Mouse (Mus musculus): ENCODE data around the gene Cdh20. TPM values are rescaled to one million over a fixed set of nuclear protein-coding genes. Genes with fewer than 3 reads are reported as not detected.
A peak's percentile ranks its signal among the peaks of the same experiment; 100 is the strongest.

Cdh20 gene
- polyA plus RNA-seq, 1 experiment from 2014 or later: 0.97 TPM

GRCm38 (mm10) chr1:104986222-104986973 lies 218.1 kb downstream of the Cdh20 start:
- no peaks in the 10 kb centered on the region for H3K36me3 ChIP-seq (ENCODE audit: control insufficient read depth, insufficient read depth, low read length)
- H3K4me2 ChIP-seq (replicated peaks; ENCODE audit: low read depth, low read length): no peak overlapping the region
- no peak overlapping the region for H3K4me3 ChIP-seq (ENCODE audit: low read depth, low read length)
- no peak overlapping the region for H3K9ac ChIP-seq (ENCODE audit: low read depth, low read length)
- H3K9me3 ChIP-seq (ENCODE audit: control insufficient read depth, low read length): no peaks in the 10 kb centered on the region
- no peak overlapping the region for H3K27ac ChIP-seq (ENCODE audit: low read depth, low read length)
- peak; percentile 82 for DNase-seq (ENCODE audit: low spot score)
- WGBS: 38% methylated on average over 5 of the region's 5 CpGs
- peak; percentile 60; the same call in 1 of the 2 replicates for ATAC-seq (ENCODE audit: low FRiP score)
- H3K27me3 ChIP-seq (ENCODE audit: control insufficient read depth, insufficient read depth, low read length): no peaks in the 10 kb centered on the region
- no peaks in the 10 kb centered on the region for H3K4me1 ChIP-seq (replicated peaks; ENCODE audit: control insufficient read depth, insufficient read depth, low read length)

GRCm38 (mm10) chr1:104987526-104987925 lies 219.2 kb downstream of the Cdh20 start:
- WGBS: 89% methylated on average over 16 of the region's 16 CpGs
- H3K4me3 ChIP-seq (ENCODE audit: low read depth, low read length): no peak overlapping the region
- no peaks in the 10 kb centered on the region for H3K4me1 ChIP-seq (replicated peaks; ENCODE audit: control insufficient read depth, insufficient read depth, low read length)
- H3K9ac ChIP-seq (ENCODE audit: low read depth, low read length): no peak overlapping the region
- ATAC-seq (ENCODE audit: low FRiP score): no peak
- DNase-seq (ENCODE audit: low spot score): no peak
- H3K4me2 ChIP-seq (replicated peaks; ENCODE audit: low read depth, low read length): no peak overlapping the region
- no peak overlapping the region for H3K27ac ChIP-seq (ENCODE audit: low read depth, low read length)
- no peaks in the 10 kb centered on the region for H3K27me3 ChIP-seq (ENCODE audit: control insufficient read depth, insufficient read depth, low read length)
- H3K36me3 ChIP-seq (ENCODE audit: control insufficient read depth, insufficient read depth, low read length): no peaks in the 10 kb centered on the region
- H3K9me3 ChIP-seq (ENCODE audit: control insufficient read depth, low read length): no peaks in the 10 kb centered on the region

GRCm38 (mm10) chr1:104992441-104992840 lies 224.1 kb downstream of the Cdh20 start:
- Histone ChIP-seq H3K36me3 (ENCODE audit: control insufficient read depth, insufficient read depth, low read length) (no peaks in the 10 kb centered on the region), H3K9me3 (ENCODE audit: control insufficient read depth, low read length) (no peaks in the 10 kb centered on the region), H3K9ac (ENCODE audit: low read depth, low read length) (no peak overlapping the region), H3K4me3 (ENCODE audit: low read depth, low read length) (no peak overlapping the region), H3K4me2 (replicated peaks; ENCODE audit: low read depth, low read length) (no peak overlapping the region), H3K27ac (ENCODE audit: low read depth, low read length) (no peak overlapping the region), H3K27me3 (ENCODE audit: control insufficient read depth, insufficient read depth, low read length) (no peaks in the 10 kb centered on the region), H3K4me1 (replicated peaks; ENCODE audit: control insufficient read depth, insufficient read depth, low read length) (no peaks in the 10 kb centered on the region)
- DNase-seq (ENCODE audit: low spot score): no peak
- ATAC-seq (ENCODE audit: low FRiP score): no peak

- Histone ChIP-seq H3K4me3 (ENCODE audit: low read depth, low read length) (peak overlapping the region; percentile 42), H3K27ac (ENCODE audit: low read depth, low read length) (no peak overlapping the region), H3K4me1 (replicated peaks; ENCODE audit: control insufficient read depth, insufficient read depth, low read length) (no peaks in the 10 kb centered on the region), H3K4me2 (replicated peaks; ENCODE audit: low read depth, low read length) (peak overlapping the region; percentile 74), H3K27me3 (ENCODE audit: control insufficient read depth, insufficient read depth, low read length) (no peaks in the 10 kb centered on the region), H3K36me3 (ENCODE audit: control insufficient read depth, insufficient read depth, low read length) (no peaks in the 10 kb centered on the region), H3K9ac (ENCODE audit: low read depth, low read length) (peak overlapping the region; percentile 74), H3K9me3 (ENCODE audit: control insufficient read depth, low read length) (no peaks in the 10 kb centered on the region)
- ATAC-seq (ENCODE audit: low FRiP score): peak; percentile 84
- peak; percentile 66 for DNase-seq (ENCODE audit: low spot score)
- WGBS: 10% methylated on average over 48 of the region's 51 CpGs
Measured at GRCm38 (mm10) chr1:104993905-104994611, 225.7 kb downstream of the Cdh20 start.

- H3K4me3 ChIP-seq (ENCODE audit: low read depth, low read length): peak overlapping the region; percentile 42; the same call in 1 of the 2 replicates
- H3K4me1 ChIP-seq (replicated peaks; ENCODE audit: control insufficient read depth, insufficient read depth, low read length): no peaks in the 10 kb centered on the region
- 76% methylated on average over 3 of the region's 3 CpGs for WGBS
- no peak overlapping the region for H3K4me2 ChIP-seq (replicated peaks; ENCODE audit: low read depth, low read length)
- DNase-seq (ENCODE audit: low spot score) (no peak), ATAC-seq (ENCODE audit: low FRiP score) (no peak)
- no peaks in the 10 kb centered on the region for H3K9me3 ChIP-seq (ENCODE audit: control insufficient read depth, low read length)
- no peak overlapping the region for H3K27ac ChIP-seq (ENCODE audit: low read depth, low read length)
- no peak overlapping the region for H3K9ac ChIP-seq (ENCODE audit: low read depth, low read length)
- H3K27me3 ChIP-seq (ENCODE audit: control insufficient read depth, insufficient read depth, low read length): no peaks in the 10 kb centered on the region
- H3K36me3 ChIP-seq (ENCODE audit: control insufficient read depth, insufficient read depth, low read length): no peaks in the 10 kb centered on the region
Measured at GRCm38 (mm10) chr1:104994612-104994986, 226.3 kb downstream of the Cdh20 start.

- WGBS: 73% methylated on average over 2 of the region's 2 CpGs
- Histone ChIP-seq H3K36me3 (ENCODE audit: control insufficient read depth, insufficient read depth, low read length) (no peaks in the 10 kb centered on the region), H3K9me3 (ENCODE audit: control insufficient read depth, low read length) (no peaks in the 10 kb centered on the region), H3K4me3 (ENCODE audit: low read depth, low read length) (no peak overlapping the region), H3K4me2 (replicated peaks; ENCODE audit: low read depth, low read length) (no peak overlapping the region), H3K9ac (ENCODE audit: low read depth, low read length) (no peak overlapping the region), H3K27me3 (ENCODE audit: control insufficient read depth, insufficient read depth, low read length) (no peaks in the 10 kb centered on the region), H3K27ac (ENCODE audit: low read depth, low read length) (no peak overlapping the region), H3K4me1 (replicated peaks; ENCODE audit: control insufficient read depth, insufficient read depth, low read length) (no peaks in the 10 kb centered on the region)
- no peak for ATAC-seq (ENCODE audit: low FRiP score)
- DNase-seq (ENCODE audit: low spot score): no peak
Measured at GRCm38 (mm10) chr1:104997814-104998213, 229.5 kb downstream of the Cdh20 start.

GRCm38 (mm10) chr1:105002179-105002578 lies 233.8 kb downstream of the Cdh20 start:
- Histone ChIP-seq H3K27me3 (ENCODE audit: control insufficient read depth, insufficient read depth, low read length) (no peaks in the 10 kb centered on the region), H3K36me3 (ENCODE audit: control insufficient read depth, insufficient read depth, low read length) (no peaks in the 10 kb centered on the region), H3K4me3 (ENCODE audit: low read depth, low read length) (no peak overlapping the region), H3K27ac (ENCODE audit: low read depth, low read length) (no peak overlapping the region), H3K9me3 (ENCODE audit: control insufficient read depth, low read length) (no peaks in the 10 kb centered on the region), H3K4me2 (replicated peaks; ENCODE audit: low read depth, low read length) (no peak overlapping the region), H3K9ac (ENCODE audit: low read depth, low read length) (no peak overlapping the region), H3K4me1 (replicated peaks; ENCODE audit: control insufficient read depth, insufficient read depth, low read length) (no peaks in the 10 kb centered on the region)
- ATAC-seq (ENCODE audit: low FRiP score) (no peak), DNase-seq (ENCODE audit: low spot score) (no peak)
- WGBS: 48% methylated on average over 1 of the region's 1 CpGs

- Histone ChIP-seq H3K27ac (ENCODE audit: low read depth, low read length) (no peak overlapping the region), H3K9me3 (ENCODE audit: control insufficient read depth, low read length) (no peaks in the 10 kb centered on the region), H3K9ac (ENCODE audit: low read depth, low read length) (no peak overlapping the region), H3K36me3 (ENCODE audit: control insufficient read depth, insufficient read depth, low read length) (no peaks in the 10 kb centered on the region), H3K4me1 (replicated peaks; ENCODE audit: control insufficient read depth, insufficient read depth, low read length) (no peaks in the 10 kb centered on the region), H3K27me3 (ENCODE audit: control insufficient read depth, insufficient read depth, low read length) (no peaks in the 10 kb centered on the region), H3K4me3 (ENCODE audit: low read depth, low read length) (no peak overlapping the region), H3K4me2 (replicated peaks; ENCODE audit: low read depth, low read length) (no peak overlapping the region)
- no peak for DNase-seq (ENCODE audit: low spot score)
- 93% methylated on average over 1 of the region's 1 CpGs for WGBS
- ATAC-seq (ENCODE audit: low FRiP score): no peak
Measured at GRCm38 (mm10) chr1:105003786-105004185, 235.5 kb downstream of the Cdh20 start.

GRCm38 (mm10) chr1:105012616-105013015 lies 244.3 kb downstream of the Cdh20 start:
- Histone ChIP-seq H3K36me3 (ENCODE audit: control insufficient read depth, insufficient read depth, low read length) (no peaks in the 10 kb centered on the region), H3K27me3 (ENCODE audit: control insufficient read depth, insufficient read depth, low read length) (no peaks in the 10 kb centered on the region), H3K9me3 (ENCODE audit: control insufficient read depth, low read length) (no peaks in the 10 kb centered on the region), H3K4me1 (replicated peaks; ENCODE audit: control insufficient read depth, insufficient read depth, low read length) (no peaks in the 10 kb centered on the region), H3K27ac (ENCODE audit: low read depth, low read length) (no peak overlapping the region), H3K4me3 (ENCODE audit: low read depth, low read length) (no peak overlapping the region), H3K9ac (ENCODE audit: low read depth, low read length) (no peak overlapping the region), H3K4me2 (replicated peaks; ENCODE audit: low read depth, low read length) (no peak overlapping the region)
- DNase-seq (ENCODE audit: low spot score) (no peak), ATAC-seq (ENCODE audit: low FRiP score) (no peak)
- 2% methylated on average over 2 of the region's 2 CpGs for WGBS
